Mouse (Mus musculus) lung, adult 2 months (tissue): Measurements from ENCODE around the gene Esrrg.

Source experiments
- CTCF ChIP-seq: fragments of 200-500 bp; IDR thresholded peaks from 2 replicates; pipeline ENCODE4 v1.5.1; 2011; ENCODE audit warnings: mild to moderate bottlenecking, low read length, control low read depth; ENCODE audit not compliant: insufficient read depth
- POLR2A ChIP-seq: fragments of 200-500 bp; IDR thresholded peaks from 2 replicates; pipeline ENCODE4 v1.6.1; 2011; ENCODE audit warnings: low read depth, mild to moderate bottlenecking, control low read depth, low read length, borderline replicate concordance; ENCODE audit errors: extremely low read depth

GRCm38 (mm10) chr1:187611925-187612324 lies 3.3 kb downstream of the Esrrg start:
- TF ChIP-seq CTCF (no peak), POLR2A (no peak)
